Mouse (Mus musculus): ENCODE measurements at regions not wholly inside any gene's neighbourhood (a gene's known extent, or its start where the extent isn't known, plus 50 kb on each side); places are given as distances from the start of the nearest gene placed in this dataset.
A peak's percentile ranks its signal among the peaks of the same experiment; 100 is the strongest.
"Not testable (repeated sequence)": the region's sequence is repeated elsewhere in the genome, so short reads cannot be mapped to it uniquely, and the experiment has no call there.

DNA sequence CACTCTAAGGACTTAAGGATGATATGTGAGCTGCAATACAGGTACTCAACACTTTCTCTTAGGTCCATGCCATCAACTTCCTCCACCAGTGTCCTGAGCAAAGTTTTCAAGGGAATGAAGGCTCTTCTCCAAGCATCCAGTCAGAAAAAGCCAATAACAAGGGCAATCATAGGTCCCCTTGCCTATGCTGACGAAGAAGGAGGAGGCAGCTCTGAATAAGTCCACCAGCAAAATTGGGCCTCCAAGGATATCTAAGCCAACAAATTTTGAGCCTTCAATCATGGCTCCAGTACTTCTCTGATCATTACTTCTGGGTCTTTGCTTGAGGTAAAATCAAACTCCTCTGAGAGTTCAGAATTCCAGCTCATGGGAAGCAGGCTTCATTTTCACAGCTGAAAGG is 293.1 kb downstream of the Snurf start:
- H3K27me3 ChIP-seq (ENCODE audit: control insufficient read depth, insufficient read depth, low read length); H3K27ac ChIP-seq (ENCODE audit: insufficient read depth, low read length); H3K4me3 ChIP-seq (replicated peaks; ENCODE audit: insufficient read depth, low read depth, low read length); H3K4me1 ChIP-seq (ENCODE audit: control insufficient read depth, insufficient read depth, low read length): not testable (repeated sequence)
- peak; percentile 31 to 59 for DNase-seq
- WGBS = 60% methylated on average over 1 of the region's 1 CpGs
